ENCODE assay signal across 25 mouse cellular contexts in the genomic region with DNA sequence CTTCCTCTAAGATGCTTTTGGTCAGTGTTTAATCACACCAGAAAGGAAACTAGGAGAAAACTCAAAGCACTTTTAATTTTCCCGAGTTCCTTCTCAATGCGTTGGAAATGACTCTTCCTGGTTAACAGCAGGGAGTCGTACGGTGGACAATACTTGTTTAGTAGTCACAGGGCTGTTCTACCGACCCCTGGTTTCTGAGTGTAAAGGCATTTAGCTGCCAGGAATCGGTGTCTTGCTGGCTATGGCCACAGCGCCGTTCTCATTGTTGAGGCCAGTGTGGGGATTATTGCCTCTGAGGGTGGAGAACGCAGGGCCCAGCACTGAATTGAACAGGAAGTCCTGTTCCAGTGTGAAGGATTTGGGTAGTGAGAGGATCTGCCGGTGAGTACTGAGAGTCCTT. TPM values are rescaled to one million over a fixed set of nuclear protein-coding genes. Genes with fewer than 3 reads are reported as not detected.
DNase-seq lines count a peak whose midpoint lies in the region; ATAC-seq and TF ChIP-seq lines count a peak whose summit lies in the region.
"Had no signal": no experiment of that assay in that cellular context is flagged by ENCODE, and none has a peak within 500 bp of the region (broad histone marks: within the 10 kb centered on the region; RNA-seq: fewer than 3 reads in every experiment).

No protein-coding gene starts in this region.

- 69% methylated on average over 10 of the region's 10 CpGs for WGBS in heart, postnatal 0 days

- peaks cover 16% of the 10 kb centered on the region for H3K4me1 ChIP-seq in heart, postnatal 0 days (ENCODE audit: control insufficient read depth, insufficient read depth)
- H3K4me1 ChIP-seq: forebrain, embryonic 12.5 days; forebrain, embryonic 15.5 days had no signal

- no peak for TF ChIP-seq CTCF in heart, postnatal 0 days (IDR thresholded peaks at IDR 0.05; ENCODE audit: low read depth)
- TF ChIP-seq CTCF in left cerebral cortex, adult 2 months (IDR thresholded peaks at IDR 0.05), result peak; percentile 2

- ATAC-seq in heart, postnatal 0 days (ENCODE audit: insufficient read depth, low read depth), result no peak
- ATAC-seq in CD4-positive, CD25-positive, alpha-beta regulatory T cell, adult 4 months, result no peak
- ATAC-seq: forebrain, embryonic 15.5 days; intestine, postnatal 0 days had no signal

- peak overlapping the region; percentile 32 for H3K27ac ChIP-seq in heart, postnatal 0 days (ENCODE audit: low read depth)
- H3K27ac ChIP-seq in left cerebral cortex, adult 2 months, result no peak overlapping the region
- H3K27ac ChIP-seq: embryonic facial prominence, embryonic 10.5 days; embryonic facial prominence, embryonic 13.5 days; forebrain, embryonic 12.5 days; forebrain, embryonic 15.5 days; heart, embryonic 13.5 days; hindbrain, embryonic 10.5 days; hindbrain, embryonic 14.5 days had no signal

- H3K9ac ChIP-seq in heart, postnatal 0 days (replicated peaks; ENCODE audit: low read depth, low read length), result no peak overlapping the region
- H3K9ac ChIP-seq: embryonic facial prominence, embryonic 13.5 days; forebrain, embryonic 12.5 days; forebrain, embryonic 15.5 days; heart, embryonic 13.5 days; hindbrain, embryonic 14.5 days had no signal

- intact Hi-C loops in left cerebral cortex, adult 2 months (cut with DNase I), result no loop called here
- intact Hi-C loops in left cerebral cortex, postnatal 4 days (cut with DNase I), result no loop called here

- no peak overlapping the region for H3K4me3 ChIP-seq in heart, postnatal 0 days (ENCODE audit: low read depth, low read length)
- H3K4me3 ChIP-seq in left cerebral cortex, adult 2 months, result no peak overlapping the region
- H3K4me3 ChIP-seq: embryonic facial prominence, embryonic 10.5 days; embryonic facial prominence, embryonic 13.5 days; erythroblast, embryonic 14.5 days; forebrain, embryonic 12.5 days; forebrain, embryonic 15.5 days; heart, embryonic 13.5 days; hindbrain, embryonic 10.5 days had no signal

- no peak for TF ChIP-seq EP300 in heart, postnatal 0 days (IDR thresholded peaks at IDR 0.05; ENCODE audit: low read depth)

- no peaks in the 10 kb centered on the region for H3K36me3 ChIP-seq in heart, postnatal 0 days (replicated peaks; ENCODE audit: control insufficient read depth, insufficient read depth, low read length)
- H3K36me3 ChIP-seq: embryonic facial prominence, embryonic 10.5 days; embryonic facial prominence, embryonic 13.5 days; forebrain, embryonic 12.5 days; forebrain, embryonic 15.5 days; hindbrain, embryonic 10.5 days had no signal

- no peak for DNase-seq in heart, postnatal 0 days (ENCODE audit: low spot score)
- DNase-seq in heart, adult 18-20 months, result no peak
- DNase-seq in left cerebral cortex, adult 2 months (ENCODE audit: extremely low spot score in 1 of 2, low spot score in 2 of 2), result no peak
- no peak for DNase-seq in left cerebral cortex, postnatal 4 days
- DNase-seq in ES-CJ7 (ENCODE audit: low read depth, low spot score) (peak; percentile 37), ZHBTc4 (ENCODE audit: low read depth, low spot score) (peak; percentile 52)
- DNase-seq: adrenal gland, postnatal 10 days; cerebellum, adult 11-12 months; cerebellum, adult 8-10 months; cerebellum, postnatal 10 days; cerebellum, postnatal 36 days; embryo, embryonic 11 days; gastrocnemius, postnatal 25 days; heart, postnatal 36 days; kidney, adult 8-10 months had no signal

- H3K27me3 ChIP-seq in heart, postnatal 0 days (ENCODE audit: control insufficient read depth, insufficient read depth, low read length), result no peaks in the 10 kb centered on the region
- H3K27me3 ChIP-seq: embryonic facial prominence, embryonic 13.5 days; forebrain, embryonic 12.5 days; forebrain, embryonic 15.5 days; heart, embryonic 13.5 days had no signal

- no peaks in the 10 kb centered on the region for H3K9me3 ChIP-seq in heart, postnatal 0 days (replicated peaks; ENCODE audit: control insufficient read depth, low read length)
- H3K9me3 ChIP-seq: forebrain, embryonic 12.5 days; forebrain, embryonic 15.5 days; heart, embryonic 13.5 days; hindbrain, embryonic 10.5 days had no signal

- no peak overlapping the region for H3K4me2 ChIP-seq in heart, postnatal 0 days (ENCODE audit: low read depth, low read length)
- H3K4me2 ChIP-seq: embryonic facial prominence, embryonic 13.5 days; forebrain, embryonic 12.5 days; forebrain, embryonic 15.5 days; heart, embryonic 13.5 days; hindbrain, embryonic 14.5 days had no signal

RNA-seq across cellular contexts. Expression of gene Rbm20, which starts 13.7 kb away (rescaled TPM):
- 328 and 340 TPM in 2 replicates for total RNA-seq in heart, postnatal 0 days (2014; rRNA removed; ENCODE audit: low replicate concordance)
- polyA plus RNA-seq in heart, postnatal 0 days (2015; fragmentation: Nextera tagmentation; extraction: Ambion mirVana), result 58.5 and 65.2 TPM in 2 replicates
- total RNA-seq in heart, adult 18-20 months (2021), result 100 to 1,000 TPM; 175 to 184 TPM
- 1 to 10 TPM; 4.0 to 5.8 TPM for total RNA-seq in left cerebral cortex, adult 2 months (2021)
- 1 to 10 TPM; 1.0 to 2.6 TPM for total RNA-seq in left cerebral cortex, postnatal 4 days (2021)
- under 1 TPM; 0.17 to 0.32 TPM for polyA plus RNA-seq in CD4-positive, CD25-positive, alpha-beta regulatory T cell, adult 4 months (2017; shearing (Covaris generic))
- polyA plus RNA-seq: erythroblast, embryonic 14.5 days had no signal

Comparison
In these comparisons a context has a peak if more than half of its experiments do, and no peak if none do; other contexts are left out.
1. DNase-seq: peak in ES-CJ7 (single experiment) and ZHBTc4 (single experiment); none in heart, postnatal 0 days (single experiment), heart, adult 18-20 months (0 of 2), left cerebral cortex, adult 2 months (0 of 2) and left cerebral cortex, postnatal 4 days (single experiment).
2. RNA of gene Rbm20, which starts 13.7 kb away (total RNA-seq): 328 to 340 TPM in heart, postnatal 0 days and 175 to 184 TPM in heart, adult 18-20 months; 4.0 to 5.8 TPM in left cerebral cortex, adult 2 months and 1.0 to 2.6 TPM in left cerebral cortex, postnatal 4 days; every median in the first group is over 10 times any median in the second.